Mouse (Mus musculus): ENCODE measurements at regions not wholly inside any gene's neighbourhood (a gene's known extent, or its start where the extent isn't known, plus 50 kb on each side); places are given as distances from the start of the nearest gene placed in this dataset.

DNA sequence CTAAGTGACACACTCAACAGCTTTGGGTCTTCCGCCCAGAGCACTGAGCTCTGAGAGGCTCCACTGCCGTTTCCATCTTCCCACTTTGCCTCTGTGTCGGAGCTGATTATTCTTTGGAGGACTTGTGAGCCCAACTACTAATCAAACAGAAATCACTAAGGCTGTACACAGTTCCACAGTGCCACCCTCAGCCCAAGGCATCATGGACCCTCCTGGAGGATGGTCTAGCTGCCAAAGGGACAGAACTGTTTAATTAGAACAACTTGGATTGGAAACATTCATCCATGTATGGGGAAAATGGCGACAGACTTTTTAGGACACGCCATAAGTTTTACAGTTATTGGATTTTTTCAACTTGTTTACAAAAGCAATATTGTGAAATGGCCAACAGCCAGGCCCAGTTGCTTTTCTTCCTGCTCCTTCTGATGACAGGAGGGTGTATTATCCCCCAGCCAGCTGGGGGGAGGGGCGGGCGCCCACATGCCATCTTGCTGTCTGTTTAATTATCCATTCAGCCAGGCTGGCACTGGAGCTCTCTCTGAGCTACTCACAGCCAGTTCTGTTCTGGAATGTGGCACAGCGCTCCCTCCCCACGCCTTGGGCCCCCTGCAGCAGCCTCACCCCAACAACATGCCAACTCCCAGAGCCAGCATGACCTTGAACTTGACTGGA lies 98.4 kb upstream of the Smad3 start:
- H3K9ac ChIP-seq (replicated peaks), result no peak overlapping the region
- no peaks in the 10 kb centered on the region for H3K4me1 ChIP-seq (replicated peaks; ENCODE audit: control insufficient read depth in 2 of 2, insufficient read depth in 2 of 2, low read length in 1 of 2)
- TF ChIP-seq EP300 (IDR thresholded peaks at IDR 0.05; ENCODE audit: low read depth), result no peak
- TF ChIP-seq CTCF (IDR thresholded peaks at IDR 0.05; ENCODE audit: low read depth), result no peak
- H3K9me3 ChIP-seq (ENCODE audit: control insufficient read depth, low read length), result no peaks in the 10 kb centered on the region
- WGBS (ENCODE audit: insufficient replicate concordance), result 65% methylated on average over 9 of the region's 9 CpGs
- ATAC-seq (ENCODE audit: insufficient read depth), result no peak
- H3K4me3 ChIP-seq (ENCODE audit: insufficient read depth in 1 of 2, low read depth in 2 of 2, low read length in 2 of 2), result no peak overlapping the region
- H3K27ac ChIP-seq, result no peak overlapping the region
- H3K4me2 ChIP-seq (ENCODE audit: low read depth), result no peak overlapping the region
- H3K27me3 ChIP-seq (ENCODE audit: control insufficient read depth, insufficient read depth, low read length), result no peaks in the 10 kb centered on the region
- DNase-seq (ENCODE audit: low read depth in 3 of 3, low spot score in 3 of 3), result no peak
- no peaks in the 10 kb centered on the region for H3K36me3 ChIP-seq (replicated peaks; ENCODE audit: control insufficient read depth, insufficient read depth, low read depth)

DNA sequence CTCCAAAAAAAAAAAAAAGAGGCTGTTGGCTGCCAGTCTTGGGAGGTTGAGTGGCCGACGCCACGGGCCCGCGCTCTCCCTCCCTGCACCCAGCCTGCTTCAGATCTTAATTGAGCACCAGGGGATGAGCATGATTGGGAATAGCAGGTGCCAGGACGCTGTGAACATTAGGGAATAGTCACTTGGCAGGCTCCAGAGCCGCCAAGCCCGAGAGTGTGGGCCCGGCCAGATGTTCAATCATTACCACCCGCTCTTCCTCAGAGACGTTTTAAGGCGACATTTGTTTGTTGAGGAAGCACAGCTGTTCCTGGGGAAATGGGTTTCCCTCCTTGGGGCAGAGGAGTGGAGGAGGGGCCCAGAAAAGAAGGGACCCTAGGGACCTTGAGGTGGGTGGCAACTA lies 94.0 kb upstream of the Smad3 start:
- DNase-seq (ENCODE audit: low read depth in 3 of 3, low spot score in 3 of 3), result no peak
- H3K9ac ChIP-seq (replicated peaks), result no peak overlapping the region
- ATAC-seq (ENCODE audit: insufficient read depth), result no peak
- H3K4me3 ChIP-seq (ENCODE audit: insufficient read depth in 1 of 2, low read depth in 2 of 2, low read length in 2 of 2), result no peak overlapping the region
- no peaks in the 10 kb centered on the region for H3K27me3 ChIP-seq (ENCODE audit: control insufficient read depth, insufficient read depth, low read length)
- no peak for TF ChIP-seq CTCF (IDR thresholded peaks at IDR 0.05; ENCODE audit: low read depth)
- TF ChIP-seq EP300 (IDR thresholded peaks at IDR 0.05; ENCODE audit: low read depth), result no peak
- no peaks in the 10 kb centered on the region for H3K36me3 ChIP-seq (replicated peaks; ENCODE audit: control insufficient read depth, insufficient read depth, low read depth)
- H3K9me3 ChIP-seq (ENCODE audit: control insufficient read depth, low read length), result no peaks in the 10 kb centered on the region
- H3K4me2 ChIP-seq (ENCODE audit: low read depth), result no peak overlapping the region
- 60% methylated on average over 12 of the region's 12 CpGs for WGBS (ENCODE audit: insufficient replicate concordance)
- no peak overlapping the region for H3K27ac ChIP-seq
- H3K4me1 ChIP-seq (replicated peaks; ENCODE audit: control insufficient read depth in 2 of 2, insufficient read depth in 2 of 2, low read length in 1 of 2), result no peaks in the 10 kb centered on the region

DNA sequence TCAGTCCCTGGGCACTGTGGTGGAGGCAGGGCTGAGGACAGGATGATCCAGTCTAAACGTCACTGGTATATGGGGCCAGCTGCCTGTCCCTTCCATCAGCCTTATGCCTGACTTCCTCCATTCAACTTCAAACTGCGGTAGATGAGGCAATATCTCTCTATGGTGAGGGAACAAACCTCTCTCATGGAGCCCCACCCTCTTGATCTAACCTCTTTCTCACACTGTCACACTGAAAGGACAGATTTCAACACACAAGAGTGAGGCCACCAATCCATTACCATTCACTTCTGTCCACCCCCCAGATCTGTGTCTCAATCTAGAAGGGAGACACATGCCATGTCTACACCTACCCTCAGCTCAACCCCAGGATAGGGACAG lies 92.5 kb upstream of the Smad3 start:
- 33% methylated on average over 2 of the region's 2 CpGs for whole genome bisulfite sequencing (ENCODE audit: insufficient replicate concordance)
- H3K27me3 ChIP-seq (ENCODE audit: control insufficient read depth, insufficient read depth, low read length), result no peaks in the 10 kb centered on the region
- no peak overlapping the region for H3K27ac ChIP-seq
- H3K36me3 ChIP-seq (replicated peaks; ENCODE audit: control insufficient read depth, insufficient read depth, low read depth), result no peaks in the 10 kb centered on the region
- no peak for ATAC-seq (ENCODE audit: insufficient read depth)
- peak in 1 of 3 experiments; percentile 30 for DNase-seq (ENCODE audit: low read depth in 3 of 3, low spot score in 3 of 3)
- no peaks in the 10 kb centered on the region for H3K9me3 ChIP-seq (ENCODE audit: control insufficient read depth, low read length)
- TF ChIP-seq EP300 (IDR thresholded peaks at IDR 0.05; ENCODE audit: low read depth), result no peak
- no peak overlapping the region for H3K4me2 ChIP-seq (ENCODE audit: low read depth)
- H3K4me3 ChIP-seq (ENCODE audit: insufficient read depth in 1 of 2, low read depth in 2 of 2, low read length in 2 of 2), result no peak overlapping the region
- no peaks in the 10 kb centered on the region for H3K4me1 ChIP-seq (replicated peaks; ENCODE audit: control insufficient read depth in 2 of 2, insufficient read depth in 2 of 2, low read length in 1 of 2)
- H3K9ac ChIP-seq (replicated peaks), result no peak overlapping the region

DNA sequence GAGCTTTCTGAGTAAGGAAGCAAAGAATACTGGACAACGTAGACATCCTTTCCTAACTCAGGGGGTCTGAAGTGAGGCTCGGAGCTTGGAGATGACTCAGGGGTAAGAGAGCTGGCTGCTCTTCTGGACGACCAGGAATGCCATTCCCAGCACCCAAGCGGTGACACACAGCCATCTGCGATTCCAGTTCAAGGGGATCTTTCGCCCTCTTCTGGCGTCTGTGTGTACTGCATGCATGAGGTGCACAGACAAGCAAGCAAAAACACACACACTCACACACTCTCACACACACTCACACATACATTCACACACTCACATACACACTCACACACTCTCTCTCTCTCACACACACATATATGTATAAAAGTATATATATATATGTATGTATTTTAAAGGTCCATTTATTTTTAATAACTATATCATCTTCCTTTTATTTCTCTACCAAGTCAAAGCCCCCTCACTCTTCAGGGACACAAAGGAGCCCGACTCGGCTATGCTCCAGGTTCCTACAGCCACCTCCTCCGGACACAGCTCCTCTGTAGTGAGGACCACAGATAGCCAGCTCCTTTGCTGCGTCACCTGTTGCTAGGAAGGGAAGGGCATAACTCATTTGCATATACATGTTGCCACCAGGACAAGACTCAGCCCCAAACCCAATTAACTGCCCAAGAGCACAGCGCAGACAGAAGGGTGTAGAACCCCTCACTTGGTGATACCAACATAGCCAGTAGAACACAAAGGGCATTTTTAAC lies 91.9 kb upstream of the Smad3 start:
- Histone ChIP-seq H3K4me3 (ENCODE audit: insufficient read depth in 1 of 2, low read depth in 2 of 2, low read length in 2 of 2) (no peak overlapping the region), H3K27ac (no peak overlapping the region), H3K27me3 (ENCODE audit: control insufficient read depth, insufficient read depth, low read length) (no peaks in the 10 kb centered on the region), H3K9me3 (ENCODE audit: control insufficient read depth, low read length) (no peaks in the 10 kb centered on the region), H3K4me2 (ENCODE audit: low read depth) (no peak overlapping the region), H3K36me3 (replicated peaks; ENCODE audit: control insufficient read depth, insufficient read depth, low read depth) (no peaks in the 10 kb centered on the region), H3K4me1 (replicated peaks; ENCODE audit: control insufficient read depth in 2 of 2, insufficient read depth in 2 of 2, low read length in 1 of 2) (no peaks in the 10 kb centered on the region), H3K9ac (replicated peaks) (no peak overlapping the region)
- 59% methylated on average over 12 of the region's 12 CpGs for WGBS (ENCODE audit: insufficient replicate concordance)
- no peak for ATAC-seq (ENCODE audit: insufficient read depth)
- no peak for TF ChIP-seq EP300 (IDR thresholded peaks at IDR 0.05; ENCODE audit: low read depth)
- peak; percentile 75 for TF ChIP-seq CTCF (IDR thresholded peaks at IDR 0.05; ENCODE audit: low read depth)
- no peak for DNase-seq (ENCODE audit: low read depth in 3 of 3, low spot score in 3 of 3)

DNA sequence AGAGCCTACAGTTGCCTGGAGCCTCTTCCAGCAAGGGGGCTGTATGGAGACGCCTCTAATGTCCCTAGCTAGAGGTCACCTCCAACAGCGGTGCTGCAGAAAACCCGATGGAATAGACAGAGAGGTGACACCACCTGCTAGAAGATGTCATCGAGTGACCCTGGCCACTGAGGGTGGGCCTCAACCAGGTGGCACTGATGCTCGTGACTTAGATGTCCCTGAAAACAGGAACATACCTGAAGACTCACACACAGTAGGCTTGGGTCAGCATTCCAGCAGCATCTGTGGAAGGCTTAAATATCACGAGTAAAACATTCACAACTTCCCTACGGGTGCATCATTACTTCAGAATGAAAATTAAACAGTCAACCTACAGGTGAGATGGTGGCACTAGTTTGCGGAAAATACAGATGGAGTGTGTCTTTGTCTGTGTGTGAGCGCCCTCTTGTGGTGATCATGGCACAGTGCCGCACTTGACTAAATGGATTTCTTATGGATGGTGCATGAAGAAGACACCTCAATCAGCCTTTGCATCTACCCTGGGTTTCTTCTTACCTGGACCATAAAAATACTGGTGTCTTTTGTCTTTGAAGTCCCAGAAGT lies 86.2 kb upstream of the Smad3 start:
- TF ChIP-seq CTCF (IDR thresholded peaks at IDR 0.05; ENCODE audit: low read depth) (peak; percentile 93), EP300 (IDR thresholded peaks at IDR 0.05; ENCODE audit: low read depth) (no peak)
- Histone ChIP-seq H3K4me2 (ENCODE audit: low read depth) (no peak overlapping the region), H3K9ac (replicated peaks) (no peak overlapping the region), H3K9me3 (ENCODE audit: control insufficient read depth, low read length) (no peaks in the 10 kb centered on the region), H3K4me1 (replicated peaks; ENCODE audit: control insufficient read depth in 2 of 2, insufficient read depth in 2 of 2, low read length in 1 of 2) (no peaks in the 10 kb centered on the region), H3K27ac (no peak overlapping the region), H3K36me3 (replicated peaks; ENCODE audit: control insufficient read depth, insufficient read depth, low read depth) (no peaks in the 10 kb centered on the region), H3K27me3 (ENCODE audit: control insufficient read depth, insufficient read depth, low read length) (no peaks in the 10 kb centered on the region), H3K4me3 (ENCODE audit: insufficient read depth in 1 of 2, low read depth in 2 of 2, low read length in 2 of 2) (no peak overlapping the region)
- 25% methylated on average over 10 of the region's 10 CpGs for WGBS (ENCODE audit: insufficient replicate concordance)
- DNase-seq (ENCODE audit: low read depth in 3 of 3, low spot score in 3 of 3) (peak; percentile 45 to 56 (median 46)), ATAC-seq (ENCODE audit: insufficient read depth) (no peak)

All from liver, embryonic 14.5 days (tissue).